Mouse (Mus musculus) kidney, adult 2 months (tissue): ENCODE results near the gene Ltbp1. TPM values are rescaled to one million over a fixed set of nuclear protein-coding genes. Genes with fewer than 3 reads are reported as not detected.

Experiments
- DNase-seq: peaks from one replicate; pipeline ENCODE4 v3.0.0; 2021
- H3K27ac ChIP-seq: fragments of 200-500 bp; 2 replicates; pipeline ENCODE4 v1.5.1; 2012; ENCODE audit warnings: low read depth, low read length, control low read depth, inconsistent platforms; ENCODE audit not compliant: insufficient read depth
- H3K27me3 ChIP-seq: fragments of 200-500 bp; replicated peaks from 2 replicates; pipeline ENCODE4 v1.6.1; 2012; ENCODE audit warnings: mild to moderate bottlenecking, moderate library complexity, low read length, inconsistent platforms; ENCODE audit not compliant: control insufficient read depth, insufficient read depth
- H3K36me3 ChIP-seq: fragments of 200-500 bp; 2 replicates; pipeline ENCODE4 v1.6.1; 2012; ENCODE audit warnings: mild to moderate bottlenecking, moderate library complexity, low read length, inconsistent platforms; ENCODE audit not compliant: control insufficient read depth, insufficient read depth
- H3K4me1 ChIP-seq: fragments of 200-500 bp; 2 replicates; pipeline ENCODE4 v1.6.1; 2011; ENCODE audit warnings: low read length; ENCODE audit not compliant: control insufficient read depth, insufficient read depth
- H3K4me3 ChIP-seq: fragments of 200-500 bp; 2 replicates; pipeline ENCODE4 v1.5.1; 2011; ENCODE audit warnings: mild to moderate bottlenecking, low read depth, low read length, control low read depth; ENCODE audit not compliant: insufficient read depth
- CTCF ChIP-seq: fragments of 200-500 bp; conservative IDR thresholded peaks from 2 replicates; pipeline ENCODE4 v1.5.1; 2011; ENCODE audit warnings: low read depth, mild to moderate bottlenecking, control low read depth, low read length, moderate library complexity, mixed read lengths; ENCODE audit not compliant: insufficient read depth, insufficient read length
- POLR2A ChIP-seq: fragments of 200-500 bp; IDR thresholded peaks from one replicate; pipeline ENCODE4 v1.6.1; 2011; ENCODE audit warnings: low read depth, low read length, control low read depth
- WGBS: fragments of 180-500 bp; shearing (Covaris S2); methylation state at CpG from one replicate; pipeline ENCODE4 v1.1.7; 2018; 5-methylcytosine and 5-hydroxymethylcytosine counted together
- polyA plus RNA-seq: library from polyadenylated mRNA; depleted of rRNA; stranded (reverse); fragments of >200 nt; gene quantifications from 2 replicates; pipeline ENCODE4 v1.2.3, GENCODE M21; 2012

Gene Ltbp1
- polyA plus RNA-seq, 1 experiment: 10.2 TPM

- H3K4me3 ChIP-seq: no peak overlapping the region
- no peak for TF ChIP-seq POLR2A
- no peak for TF ChIP-seq CTCF
- no peaks in the 10 kb centered on the region for H3K4me1 ChIP-seq
- H3K27me3 ChIP-seq: no peaks in the 10 kb centered on the region
- no peaks in the 10 kb centered on the region for H3K36me3 ChIP-seq
- peak; percentile 15 for DNase-seq
- WGBS: 63% methylated on average over 3 of the region's 3 CpGs
- no peak overlapping the region for H3K27ac ChIP-seq
Measured at GRCm38 (mm10) chr17:75206281-75206680, 200.9 kb downstream of the Ltbp1 start.

DNA sequence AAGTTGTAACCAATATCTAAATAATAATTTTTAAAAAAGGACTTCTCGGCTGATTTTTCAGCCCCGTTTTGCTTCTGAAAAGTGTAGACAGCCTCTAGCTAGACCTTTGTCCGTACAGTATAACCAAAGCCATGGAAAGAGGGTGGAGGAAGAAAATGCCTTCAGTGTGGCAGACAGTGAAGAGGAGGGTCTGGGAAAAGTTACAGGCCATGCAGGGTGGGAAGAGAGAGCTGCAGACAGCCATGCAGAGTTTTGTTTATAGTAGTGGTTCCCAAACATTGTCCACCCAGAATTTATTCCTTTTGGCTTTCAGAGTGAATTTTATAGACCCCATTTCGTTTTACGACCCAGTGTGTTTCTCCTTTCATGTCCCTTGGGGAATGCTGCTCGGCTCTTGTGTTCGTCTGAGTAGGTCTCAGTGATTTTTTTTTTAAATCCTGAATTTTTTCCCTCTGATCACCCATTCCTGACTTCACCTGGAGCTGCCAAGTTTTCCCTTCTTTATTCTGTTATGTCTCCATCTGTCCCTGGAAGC, 202.9 kb downstream of the Ltbp1 start:
- H3K4me1 ChIP-seq: no peaks in the 10 kb centered on the region
- H3K27me3 ChIP-seq: no peaks in the 10 kb centered on the region
- TF ChIP-seq CTCF: no peak
- no peak for TF ChIP-seq POLR2A
- H3K4me3 ChIP-seq: no peak overlapping the region
- H3K27ac ChIP-seq: no peak overlapping the region
- 55% methylated on average over 7 of the region's 7 CpGs for WGBS
- no peaks in the 10 kb centered on the region for H3K36me3 ChIP-seq
- DNase-seq: no peak

- Histone ChIP-seq H3K4me3 (no peak overlapping the region), H3K4me1 (no peaks in the 10 kb centered on the region), H3K27me3 (no peaks in the 10 kb centered on the region), H3K36me3 (no peaks in the 10 kb centered on the region), H3K27ac (no peak overlapping the region)
- TF ChIP-seq POLR2A (no peak), CTCF (no peak)
- 94% methylated on average over 4 of the region's 4 CpGs for WGBS
- no peak for DNase-seq
Measured at GRCm38 (mm10) chr17:75210526-75210925, 205.2 kb downstream of the Ltbp1 start.

DNA sequence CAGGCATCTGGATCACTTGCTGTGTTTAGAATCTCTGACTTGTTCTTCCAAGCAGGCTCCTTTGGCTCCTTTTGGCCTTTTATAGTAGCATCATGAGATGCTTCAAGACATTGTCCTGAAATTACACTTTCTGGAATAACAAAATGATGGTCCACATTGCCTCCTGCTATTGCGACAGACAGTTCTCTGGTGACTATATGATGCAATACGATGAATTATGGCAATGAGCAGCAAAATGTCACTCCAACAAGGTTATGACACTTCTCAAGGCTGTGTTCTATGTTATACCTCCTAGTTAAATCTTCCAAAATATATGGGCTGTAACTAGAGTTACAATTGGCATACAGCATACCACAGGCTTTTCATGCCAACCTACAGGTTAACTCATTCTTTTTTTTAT, 211.0 kb downstream of the Ltbp1 start:
- Histone ChIP-seq H3K36me3 (no peaks in the 10 kb centered on the region), H3K27me3 (no peaks in the 10 kb centered on the region), H3K27ac (no peak overlapping the region), H3K4me1 (no peaks in the 10 kb centered on the region), H3K4me3 (no peak overlapping the region)
- no peak for DNase-seq
- WGBS: 95% methylated on average over 2 of the region's 2 CpGs
- TF ChIP-seq CTCF (no peak), POLR2A (no peak)

DNA sequence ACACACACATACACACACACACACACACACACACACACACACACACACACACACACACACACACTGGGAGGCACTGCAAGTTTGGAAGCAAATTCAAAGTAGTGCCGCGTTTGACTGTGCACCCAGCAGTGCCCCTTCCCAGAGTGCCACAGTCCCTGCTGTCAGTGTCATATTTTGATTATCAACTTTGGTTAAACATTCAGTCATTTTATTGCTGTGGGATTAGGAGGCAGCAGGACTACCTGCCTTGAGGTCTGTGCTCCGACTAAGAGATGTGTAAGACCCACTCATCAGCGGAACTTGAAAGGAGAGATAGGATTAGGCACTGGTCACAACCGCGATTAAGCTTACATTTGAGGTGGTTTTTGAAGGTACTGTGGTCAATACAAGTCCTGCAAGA, 213.3 kb downstream of the Ltbp1 start:
- Histone ChIP-seq H3K36me3 (no peaks in the 10 kb centered on the region), H3K27me3 (no peaks in the 10 kb centered on the region), H3K27ac (no peak overlapping the region), H3K4me3 (no peak overlapping the region), H3K4me1 (no peaks in the 10 kb centered on the region)
- DNase-seq: no peak
- 88% methylated on average over 6 of the region's 6 CpGs for WGBS
- TF ChIP-seq POLR2A (no peak), CTCF (no peak)

DNA sequence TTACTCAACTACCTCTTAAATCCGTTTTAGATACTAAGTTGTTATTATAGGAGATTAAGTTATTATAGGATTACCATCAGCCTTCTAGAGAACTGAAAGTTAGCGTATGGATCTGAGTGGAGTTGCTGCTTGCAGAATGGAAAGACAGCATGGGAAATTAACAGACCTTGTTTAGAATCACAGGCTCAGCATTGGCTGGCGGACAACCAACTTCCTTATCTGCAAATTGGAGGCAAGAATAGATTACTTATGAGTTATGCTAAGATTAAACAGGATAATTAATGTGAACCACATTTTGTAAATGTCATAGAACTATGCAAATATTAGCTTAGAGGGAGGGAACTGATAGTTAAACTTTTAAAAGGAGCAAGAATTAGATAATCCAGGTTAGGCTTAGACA, 223.0 kb downstream of the Ltbp1 start:
- Histone ChIP-seq H3K4me3 (no peak overlapping the region), H3K36me3 (no peaks in the 10 kb centered on the region), H3K4me1 (no peaks in the 10 kb centered on the region), H3K27ac (no peak overlapping the region), H3K27me3 (no peaks in the 10 kb centered on the region)
- 84% methylated on average over 3 of the region's 3 CpGs for WGBS
- no peak for TF ChIP-seq POLR2A
- no peak for TF ChIP-seq CTCF
- DNase-seq: no peak

- TF ChIP-seq CTCF (no peak), POLR2A (no peak)
- WGBS: 85% methylated on average over 2 of the region's 2 CpGs
- Histone ChIP-seq H3K4me1 (no peaks in the 10 kb centered on the region), H3K4me3 (no peak overlapping the region), H3K27me3 (no peaks in the 10 kb centered on the region), H3K36me3 (no peaks in the 10 kb centered on the region), H3K27ac (no peak overlapping the region)
- DNase-seq: no peak
Measured at GRCm38 (mm10) chr17:75233206-75233605, 227.8 kb downstream of the Ltbp1 start.
